Comparison of ENCODE assay signal across 14 mouse cellular contexts in the genomic region with DNA sequence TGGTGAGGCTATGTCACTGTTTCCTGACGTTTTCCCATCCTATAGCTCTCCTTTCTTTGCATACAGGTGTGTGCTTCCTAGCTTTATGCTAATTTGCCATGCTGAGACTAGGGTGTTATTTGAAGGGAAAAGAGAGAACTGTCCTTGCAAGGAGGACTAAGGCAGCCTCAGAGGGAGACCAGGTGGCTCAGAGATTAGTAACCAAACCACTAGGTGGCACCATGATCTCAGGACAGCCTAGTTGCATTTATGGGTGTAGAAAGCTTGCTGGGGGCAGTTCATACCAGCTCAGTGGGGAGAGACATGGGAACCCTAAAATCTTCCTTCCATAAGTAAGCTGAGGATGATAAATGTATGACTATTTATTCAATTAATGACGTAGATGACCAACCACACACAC.
A peak's percentile ranks its signal among the peaks of the same experiment; 100 is the strongest.
DNase-seq lines count a peak whose midpoint lies in the region; ATAC-seq and TF ChIP-seq lines count a peak whose summit lies in the region.
"Had no signal": no experiment of that assay in that cellular context is flagged by ENCODE, and none has a peak within 500 bp of the region (broad histone marks: within the 10 kb centered on the region; RNA-seq: fewer than 3 reads in every experiment).

No protein-coding gene starts in this region.

- H3K4me3 ChIP-seq in forebrain, embryonic 16.5 days (replicated peaks; ENCODE audit: low read length) = no peak overlapping the region
- H3K4me3 ChIP-seq in forebrain, embryonic 11.5 days (ENCODE audit: low read depth, low read length) = no peak overlapping the region
- H3K4me3 ChIP-seq in ES-Bruce4 (ENCODE audit: low read depth, low read length) = no peak overlapping the region
- H3K4me3 ChIP-seq: limb, embryonic 13.5 days had no signal

- no peaks in the 10 kb centered on the region for H3K4me1 ChIP-seq in forebrain, embryonic 16.5 days (replicated peaks; ENCODE audit: control insufficient read depth, insufficient read depth, low read length)
- no peaks in the 10 kb centered on the region for H3K4me1 ChIP-seq in forebrain, embryonic 11.5 days (replicated peaks; ENCODE audit: control insufficient read depth, insufficient read depth, low read length)
- H3K4me1 ChIP-seq in ES-Bruce4 (ENCODE audit: control insufficient read depth, insufficient read depth, low read length) = no peaks in the 10 kb centered on the region
- H3K4me1 ChIP-seq: limb, embryonic 13.5 days had no signal

- no peak overlapping the region for H3K9ac ChIP-seq in forebrain, embryonic 16.5 days (replicated peaks; ENCODE audit: low read depth, low read length)
- no peak overlapping the region for H3K9ac ChIP-seq in forebrain, embryonic 11.5 days (ENCODE audit: low read length)
- no peak overlapping the region for H3K9ac ChIP-seq in ES-Bruce4 (ENCODE audit: low read depth, poor library complexity, severe bottlenecking)
- H3K9ac ChIP-seq: limb, embryonic 13.5 days had no signal

- 0 out of 2 replicates have a peak, but pooled peaks have one; percentile 20 for ATAC-seq in forebrain, embryonic 16.5 days
- ATAC-seq in forebrain, embryonic 11.5 days (replicated peaks; ENCODE audit: low FRiP score) = no peak

- WGBS in forebrain, embryonic 16.5 days = 50% methylated on average over 2 of the region's 2 CpGs
- WGBS in forebrain, embryonic 11.5 days = 61% methylated on average over 2 of the region's 2 CpGs

- no peak for TF ChIP-seq EP300 in ES-Bruce4 (IDR thresholded peaks at IDR 0.05; ENCODE audit: insufficient read depth, low read depth, low read length)

- H3K4me2 ChIP-seq in forebrain, embryonic 16.5 days (ENCODE audit: low read length) = no peak overlapping the region
- no peak overlapping the region for H3K4me2 ChIP-seq in forebrain, embryonic 11.5 days (ENCODE audit: low read depth, low read length, severe bottlenecking)
- H3K4me2 ChIP-seq: limb, embryonic 13.5 days had no signal

- intact Hi-C loops in left cerebral cortex, postnatal 14 days (cut with DNase I) = no loop called here

- TF ChIP-seq CTCF in ES-Bruce4 (IDR thresholded peaks at IDR 0.05; ENCODE audit: low read depth, low read length) = peak; percentile 56

- no peak for TF ChIP-seq POLR2A in ES-Bruce4 (IDR thresholded peaks at IDR 0.05; ENCODE audit: insufficient read depth, low read length)

- no peaks in the 10 kb centered on the region for H3K36me3 ChIP-seq in forebrain, embryonic 16.5 days (ENCODE audit: control insufficient read depth, insufficient read depth)
- H3K36me3 ChIP-seq in forebrain, embryonic 11.5 days (ENCODE audit: control insufficient read depth, insufficient read depth, low read length) = no peaks in the 10 kb centered on the region
- no peaks in the 10 kb centered on the region for H3K36me3 ChIP-seq in ES-Bruce4 (ENCODE audit: control insufficient read depth, insufficient read depth, low read length, poor library complexity, severe bottlenecking)
- H3K36me3 ChIP-seq: limb, embryonic 13.5 days had no signal

- H3K27me3 ChIP-seq in forebrain, embryonic 16.5 days (replicated peaks; ENCODE audit: control insufficient read depth, insufficient read depth, low read length) = no peaks in the 10 kb centered on the region
- H3K27me3 ChIP-seq in forebrain, embryonic 11.5 days (ENCODE audit: control insufficient read depth, insufficient read depth, low read length) = no peaks in the 10 kb centered on the region
- no peaks in the 10 kb centered on the region for H3K27me3 ChIP-seq in ES-Bruce4 (ENCODE audit: control insufficient read depth, insufficient read depth, low read length, poor library complexity, severe bottlenecking)
- H3K27me3 ChIP-seq: limb, embryonic 13.5 days had no signal

- H3K9me3 ChIP-seq in forebrain, embryonic 16.5 days (ENCODE audit: control insufficient read depth, low read length) = no peaks in the 10 kb centered on the region
- no peaks in the 10 kb centered on the region for H3K9me3 ChIP-seq in forebrain, embryonic 11.5 days (ENCODE audit: control insufficient read depth, low read length)
- H3K9me3 ChIP-seq in ES-Bruce4 (replicated peaks; ENCODE audit: control insufficient read depth, insufficient read depth, low read length, poor library complexity, severe bottlenecking) = no peaks in the 10 kb centered on the region
- H3K9me3 ChIP-seq: limb, embryonic 13.5 days had no signal

- DNase-seq in forebrain, embryonic 11.5 days (ENCODE audit: low spot score) = no peak
- DNase-seq in left cerebral cortex, postnatal 14 days (ENCODE audit: low spot score in 2 of 2) = peak; percentile 19 to 28
- no peak for DNase-seq in left cerebral cortex, adult 9 months (ENCODE audit: low spot score in 2 of 2)
- peak; percentile 53 for DNase-seq in embryo, embryonic 10.5 days (ENCODE audit: low spot score)
- no peak for DNase-seq in adrenal gland, postnatal 36 days
- DNase-seq in adrenal gland, adult 2 months = no peak
- DNase-seq: adrenal gland, postnatal 14 days; cerebellum, adult 2 months; gastrocnemius, postnatal 25 days; heart, postnatal 14 days; lung, postnatal 4 days had no signal

- H3K27ac ChIP-seq in forebrain, embryonic 16.5 days (ENCODE audit: low read length) = no peak overlapping the region
- H3K27ac ChIP-seq in forebrain, embryonic 11.5 days (ENCODE audit: low read depth, low read length) = no peak overlapping the region
- H3K27ac ChIP-seq in ES-Bruce4 (ENCODE audit: insufficient read depth, low read length) = no peak overlapping the region
- H3K27ac ChIP-seq: limb, embryonic 13.5 days had no signal

Comparison
In these comparisons a context has a peak if more than half of its experiments do, and no peak if none do; other contexts are left out.
1. DNase-seq: peak in left cerebral cortex, postnatal 14 days (2 of 2) and embryo, embryonic 10.5 days (single experiment); none in forebrain, embryonic 11.5 days (single experiment), left cerebral cortex, adult 9 months (0 of 2), adrenal gland, postnatal 36 days (0 of 2) and adrenal gland, adult 2 months (single experiment).